Mouse (Mus musculus): ENCODE data around the gene Gm281.

GRCm38 (mm10) chr14:13771163-13771562 is 143.1 kb downstream of the Gm281 start:
- TF ChIP-seq CTCF (IDR thresholded peaks at IDR 0.05; ENCODE audit: low read depth, low read length) (no peak), GATA1 (IDR thresholded peaks at IDR 0.05; ENCODE audit: borderline replicate concordance, low read length) (no peak), GATA2 (IDR thresholded peaks at IDR 0.05; ENCODE audit: borderline replicate concordance, low read depth, low read length) (no peak), TAL1 (conservative IDR thresholded peaks at IDR 0.05; ENCODE audit: low read depth, low read length) (no peak), POLR2AphosphoS5 (IDR thresholded peaks at IDR 0.05; ENCODE audit: insufficient replicate concordance, low read depth, low read length) (no peak)
